Mouse (Mus musculus): ENCODE measurements at regions not wholly inside any gene's neighbourhood (a gene's known extent, or its start where the extent isn't known, plus 50 kb on each side); places are given as distances from the start of the nearest gene placed in this dataset.

DNA sequence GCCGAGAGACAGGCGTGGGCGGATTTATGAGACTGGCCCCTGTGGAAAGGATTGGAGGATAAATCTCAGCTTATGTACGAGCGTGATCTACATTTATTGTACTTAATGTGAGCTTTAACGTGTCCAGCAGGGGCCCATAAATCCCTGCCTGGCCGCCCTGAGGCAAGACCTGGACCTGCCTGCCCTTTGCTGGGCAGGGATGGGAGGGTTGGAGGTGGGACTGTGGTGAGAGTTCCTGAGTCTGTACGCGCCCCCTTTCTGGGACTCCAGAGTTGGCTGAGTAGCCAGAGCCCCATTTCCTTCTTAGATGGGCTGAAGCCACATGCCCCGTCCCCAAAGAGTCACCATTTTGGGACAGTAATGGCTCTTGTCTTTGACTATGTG is 69.7 kb upstream of the Zbtb40 start:
- TF ChIP-seq POLR2A (IDR thresholded peaks at IDR 0.05; ENCODE audit: extremely low read depth, insufficient read depth, low read length) (no peak), CTCF (IDR thresholded peaks at IDR 0.05; ENCODE audit: low read depth, low read length) (no peak)

All from liver, adult 2 months (tissue).